Mouse (Mus musculus) CD4-positive naive resting alpha-beta T cell, adult 76 days (primary cell): Measurements from ENCODE around the gene Rpgrip1. TPM values are rescaled to one million over a fixed set of nuclear protein-coding genes. Genes with fewer than 3 reads are reported as not detected.

Source experiments
- total RNA-seq: library from RNA; stranded (reverse); gene quantifications from one replicate; pipeline ENCODE4 v1.2.4, GENCODE M21; 2023

Gene Rpgrip1
- 16.8 TPM for total RNA-seq

GRCm38 (mm10) chr14:52110346-52110745, at the start of gene Rpgrip1:
Gene Rpgrip1, plus strand, starts transcription at chr14:52110704.

GRCm38 (mm10) chr14:52103856-52104676, 6.4 kb upstream of the Rpgrip1 start, which contains the start of gene Hnrnpc:
Gene Hnrnpc, minus strand, starts transcription at chr14:52104028.

GRCm38 (mm10) chr14:52197156-52197878, 86.8 kb downstream of the Rpgrip1 start, which contains the start of gene Supt16:
Gene Supt16, minus strand, starts transcription at chr14:52197416.

Other genes with a start within 250 kb of the Rpgrip1 start
- gene Mettl17, start 225.9 kb upstream of the Rpgrip1 start, total RNA-seq: 51.4 TPM
- gene Slc39a2, start 217.8 kb upstream of the Rpgrip1 start, total RNA-seq: 0.67 TPM
- 12.7 TPM for gene Ndrg2, start 196.5 kb upstream of the Rpgrip1 start, total RNA-seq
- gene Tppp2, start 192.3 kb upstream of the Rpgrip1 start, total RNA-seq: not detected
- not detected for gene Rnase13, start 187.9 kb upstream of the Rpgrip1 start, total RNA-seq
- gene Arhgef40, start 126.0 kb upstream of the Rpgrip1 start, total RNA-seq: 0.70 TPM
- gene Tmem253, start 95.0 kb upstream of the Rpgrip1 start, total RNA-seq: not detected
- gene Zfp219, start 90.0 kb upstream of the Rpgrip1 start, total RNA-seq: 12.9 TPM
- not detected for gene Olfr221, start 68.2 kb upstream of the Rpgrip1 start, total RNA-seq
- 508 TPM for gene Hnrnpc, start 6.7 kb upstream of the Rpgrip1 start, total RNA-seq
- gene Supt16, start 86.7 kb downstream of the Rpgrip1 start, total RNA-seq: 67.1 TPM
- gene Chd8, start 147.1 kb downstream of the Rpgrip1 start, total RNA-seq: 241 TPM
- 112 TPM for gene Tox4, start 168.4 kb downstream of the Rpgrip1 start, total RNA-seq
- gene Rab2b, start 168.8 kb downstream of the Rpgrip1 start, total RNA-seq: 16.2 TPM
- gene Mettl3, start 194.4 kb downstream of the Rpgrip1 start, total RNA-seq: 67.4 TPM
- gene Sall2, start 218.1 kb downstream of the Rpgrip1 start, total RNA-seq: 3.6 TPM
- not detected for gene Olfr1513, start 245.7 kb downstream of the Rpgrip1 start, total RNA-seq